Mouse (Mus musculus): ENCODE data around the gene Gria4. TPM values are rescaled to one million over a fixed set of nuclear protein-coding genes. Genes with fewer than 3 reads are reported as not detected.

The Gria4 gene
- polyA plus RNA-seq, 1 experiment = 1.0 TPM

DNA sequence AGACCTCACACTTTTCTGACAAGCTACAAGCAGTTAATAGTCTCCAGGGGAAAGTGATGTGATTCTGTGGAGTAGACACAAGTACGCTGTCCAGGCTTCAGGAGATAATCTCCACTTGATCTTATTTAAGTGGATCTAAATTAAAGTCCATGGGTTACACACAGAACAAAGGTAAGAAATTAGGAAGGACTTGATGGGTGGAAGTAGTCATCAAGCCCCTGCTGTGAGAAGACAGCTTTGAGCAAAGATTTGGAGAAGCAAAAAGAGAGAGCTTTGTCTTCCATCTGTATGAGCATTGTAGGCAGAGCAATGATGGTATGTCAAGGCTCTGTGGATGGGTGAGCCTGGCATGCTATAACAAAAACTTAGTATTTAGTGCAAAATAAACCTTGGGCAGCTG is 141.7 kb downstream of the Gria4 start:
- H3K36me3 ChIP-seq (ENCODE audit: control insufficient read depth, insufficient read depth, low read length) = no peaks in the 10 kb centered on the region
- no peaks in the 10 kb centered on the region for H3K4me1 ChIP-seq (ENCODE audit: control insufficient read depth, insufficient read depth, low read length)
- no peak overlapping the region for H3K27ac ChIP-seq (ENCODE audit: insufficient read depth, low read depth, low read length)
- TF ChIP-seq CTCF (conservative IDR thresholded peaks at IDR 0.05; ENCODE audit: insufficient read depth, insufficient read length, low read depth, low read length) (no peak), POLR2A (IDR thresholded peaks at IDR 0.05; ENCODE audit: low read depth, low read length) (no peak)
- H3K27me3 ChIP-seq (replicated peaks; ENCODE audit: control insufficient read depth, insufficient read depth, low read length) = no peaks in the 10 kb centered on the region
- WGBS = 88% methylated on average over 1 of the region's 1 CpGs
- no peak overlapping the region for H3K4me3 ChIP-seq (ENCODE audit: insufficient read depth, low read depth, low read length)
- no peak for DNase-seq

DNA sequence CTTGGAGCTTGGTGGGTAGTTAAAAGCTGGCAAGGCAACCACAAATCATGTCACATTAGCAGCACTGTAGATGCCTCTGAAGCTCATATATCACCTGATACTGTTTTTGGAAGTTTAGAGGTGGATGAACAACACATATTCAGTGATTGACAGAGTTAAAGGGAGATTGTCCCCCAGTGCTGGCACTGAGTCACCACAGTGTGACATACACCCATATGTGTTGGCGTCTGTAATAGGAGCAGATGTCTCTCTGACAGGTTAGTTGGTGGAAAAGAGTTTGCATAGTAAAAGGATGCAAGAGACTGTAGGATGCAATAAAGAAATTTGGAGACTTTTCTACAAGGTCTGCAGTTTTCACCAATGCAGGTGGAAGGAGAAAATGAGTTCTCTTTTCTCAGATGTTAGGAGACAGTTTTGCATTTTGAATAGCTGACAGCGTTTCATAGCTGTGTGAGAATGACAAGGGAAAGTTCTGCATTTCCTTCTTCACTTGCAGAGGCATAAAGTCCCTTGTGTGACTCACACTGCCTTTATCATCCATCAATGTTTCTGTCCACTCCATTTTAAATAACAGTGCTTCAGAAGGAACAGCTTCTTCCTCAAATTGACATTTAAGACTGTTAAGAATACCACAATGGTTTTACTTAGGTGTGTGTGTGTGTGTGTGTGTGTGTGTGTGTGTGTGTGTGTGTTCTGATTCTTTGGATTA is 156.7 kb downstream of the Gria4 start:
- WGBS = 40% methylated on average over 2 of the region's 2 CpGs
- Histone ChIP-seq H3K27ac (ENCODE audit: insufficient read depth, low read depth, low read length) (no peak overlapping the region), H3K4me3 (ENCODE audit: insufficient read depth, low read depth, low read length) (no peak overlapping the region), H3K27me3 (replicated peaks; ENCODE audit: control insufficient read depth, insufficient read depth, low read length) (no peaks in the 10 kb centered on the region), H3K4me1 (ENCODE audit: control insufficient read depth, insufficient read depth, low read length) (no peaks in the 10 kb centered on the region), H3K36me3 (ENCODE audit: control insufficient read depth, insufficient read depth, low read length) (no peaks in the 10 kb centered on the region)
- no peak for TF ChIP-seq POLR2A (IDR thresholded peaks at IDR 0.05; ENCODE audit: low read depth, low read length)
- no peak for TF ChIP-seq CTCF (conservative IDR thresholded peaks at IDR 0.05; ENCODE audit: insufficient read depth, insufficient read length, low read depth, low read length)
- DNase-seq = no peak

DNA sequence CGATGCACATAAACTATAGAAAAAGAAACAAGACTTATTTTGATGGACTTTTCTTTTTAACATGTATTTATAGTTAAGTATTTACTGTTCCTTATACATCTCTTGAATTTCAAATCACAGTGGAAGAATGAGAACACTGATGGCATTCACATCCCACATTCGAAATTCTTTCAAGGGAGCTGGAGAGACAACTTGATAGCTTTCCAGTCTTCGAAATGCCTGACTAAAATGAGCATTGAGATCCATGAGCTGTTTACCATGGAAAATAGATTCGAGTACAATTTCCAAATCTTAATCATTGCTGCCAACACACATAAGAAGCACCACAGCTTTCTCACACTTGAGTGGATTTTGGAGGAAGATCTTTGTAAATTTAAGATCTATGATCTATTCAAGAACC is 164.1 kb downstream of the Gria4 start:
- Histone ChIP-seq H3K36me3 (ENCODE audit: control insufficient read depth, insufficient read depth, low read length) (no peaks in the 10 kb centered on the region), H3K27ac (ENCODE audit: insufficient read depth, low read depth, low read length) (no peak overlapping the region), H3K4me3 (ENCODE audit: insufficient read depth, low read depth, low read length) (no peak overlapping the region), H3K27me3 (replicated peaks; ENCODE audit: control insufficient read depth, insufficient read depth, low read length) (no peaks in the 10 kb centered on the region), H3K4me1 (ENCODE audit: control insufficient read depth, insufficient read depth, low read length) (no peaks in the 10 kb centered on the region)
- DNase-seq = no peak
- 76% methylated on average over 4 of the region's 4 CpGs for WGBS
- TF ChIP-seq CTCF (conservative IDR thresholded peaks at IDR 0.05; ENCODE audit: insufficient read depth, insufficient read length, low read depth, low read length) (no peak), POLR2A (IDR thresholded peaks at IDR 0.05; ENCODE audit: low read depth, low read length) (no peak)

DNA sequence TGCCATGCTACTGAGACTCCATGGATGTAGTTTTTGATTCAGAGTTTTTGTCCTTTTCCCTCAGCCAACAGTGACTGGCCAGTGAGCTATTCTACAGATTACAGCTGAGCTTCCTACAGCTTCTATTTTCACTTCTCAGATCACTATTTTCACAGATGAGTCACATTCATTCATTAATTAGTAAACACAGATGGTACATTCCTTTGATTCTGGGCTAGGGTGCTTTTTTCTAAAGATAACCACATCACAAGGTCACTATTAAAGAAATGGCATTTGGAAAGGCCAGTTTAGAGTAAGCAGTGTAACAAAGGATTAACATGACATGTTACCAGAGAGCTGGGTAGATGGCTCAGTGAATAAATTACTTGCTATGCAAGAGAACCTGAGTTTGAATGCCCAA is 180.7 kb downstream of the Gria4 start:
- no peaks in the 10 kb centered on the region for H3K4me1 ChIP-seq (ENCODE audit: control insufficient read depth, insufficient read depth, low read length)
- TF ChIP-seq CTCF (conservative IDR thresholded peaks at IDR 0.05; ENCODE audit: insufficient read depth, insufficient read length, low read depth, low read length) (no peak), POLR2A (IDR thresholded peaks at IDR 0.05; ENCODE audit: low read depth, low read length) (no peak)
- H3K27me3 ChIP-seq (replicated peaks; ENCODE audit: control insufficient read depth, insufficient read depth, low read length) = no peaks in the 10 kb centered on the region
- H3K4me3 ChIP-seq (ENCODE audit: insufficient read depth, low read depth, low read length) = no peak overlapping the region
- no peak overlapping the region for H3K27ac ChIP-seq (ENCODE audit: insufficient read depth, low read depth, low read length)
- no peaks in the 10 kb centered on the region for H3K36me3 ChIP-seq (ENCODE audit: control insufficient read depth, insufficient read depth, low read length)
- DNase-seq = no peak

DNA sequence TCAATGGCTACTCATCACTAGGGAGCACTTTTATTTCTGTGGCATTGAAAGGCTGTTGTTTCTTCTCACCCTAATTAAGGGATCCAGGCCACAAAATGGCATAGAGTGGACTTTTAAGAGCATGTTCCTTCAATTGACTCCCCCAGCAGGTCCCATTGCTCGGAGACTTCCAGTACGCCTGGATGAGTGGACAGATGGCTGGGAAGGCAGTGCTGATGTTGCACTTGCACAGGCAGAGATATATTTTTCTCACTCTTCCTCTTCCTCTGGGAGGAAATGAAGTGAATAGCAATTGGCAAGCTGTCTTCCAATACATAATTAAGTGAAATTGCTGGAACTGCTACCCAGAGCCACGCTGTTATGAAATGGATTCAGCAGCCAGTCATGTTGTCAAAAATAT is 190.7 kb downstream of the Gria4 start:
- H3K4me3 ChIP-seq (ENCODE audit: insufficient read depth, low read depth, low read length) = no peak overlapping the region
- no peak overlapping the region for H3K27ac ChIP-seq (ENCODE audit: insufficient read depth, low read depth, low read length)
- no peaks in the 10 kb centered on the region for H3K36me3 ChIP-seq (ENCODE audit: control insufficient read depth, insufficient read depth, low read length)
- no peaks in the 10 kb centered on the region for H3K4me1 ChIP-seq (ENCODE audit: control insufficient read depth, insufficient read depth, low read length)
- WGBS = 61% methylated on average over 3 of the region's 3 CpGs
- DNase-seq = no peak
- no peaks in the 10 kb centered on the region for H3K27me3 ChIP-seq (replicated peaks; ENCODE audit: control insufficient read depth, insufficient read depth, low read length)
- no peak for TF ChIP-seq POLR2A (IDR thresholded peaks at IDR 0.05; ENCODE audit: low read depth, low read length)
- no peak for TF ChIP-seq CTCF (conservative IDR thresholded peaks at IDR 0.05; ENCODE audit: insufficient read depth, insufficient read length, low read depth, low read length)

DNA sequence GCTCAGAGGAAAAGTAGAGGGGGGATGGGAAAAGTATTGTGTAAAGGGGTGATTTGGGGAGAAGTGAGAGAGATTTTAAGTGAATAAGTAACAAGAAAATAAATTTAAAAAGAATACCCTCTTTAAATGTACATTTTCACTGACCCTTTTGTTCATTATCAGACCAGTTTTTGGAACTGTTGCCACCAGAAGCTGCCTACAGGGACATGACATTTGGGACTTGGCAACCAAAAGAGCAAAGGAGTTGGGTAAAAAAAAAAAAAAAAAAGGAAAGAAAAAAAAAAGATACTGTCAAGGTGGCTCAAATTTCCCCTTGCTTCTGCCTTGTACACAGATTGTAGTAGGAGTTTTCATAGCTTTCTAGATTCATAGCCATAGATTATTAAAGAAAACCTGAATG is 191.8 kb downstream of the Gria4 start:
- Histone ChIP-seq H3K4me1 (ENCODE audit: control insufficient read depth, insufficient read depth, low read length) (no peaks in the 10 kb centered on the region), H3K36me3 (ENCODE audit: control insufficient read depth, insufficient read depth, low read length) (no peaks in the 10 kb centered on the region), H3K27me3 (replicated peaks; ENCODE audit: control insufficient read depth, insufficient read depth, low read length) (no peaks in the 10 kb centered on the region), H3K4me3 (ENCODE audit: insufficient read depth, low read depth, low read length) (no peak overlapping the region), H3K27ac (ENCODE audit: insufficient read depth, low read depth, low read length) (no peak overlapping the region)
- DNase-seq = no peak
- TF ChIP-seq CTCF (conservative IDR thresholded peaks at IDR 0.05; ENCODE audit: insufficient read depth, insufficient read length, low read depth, low read length) (no peak), POLR2A (IDR thresholded peaks at IDR 0.05; ENCODE audit: low read depth, low read length) (no peak)

DNA sequence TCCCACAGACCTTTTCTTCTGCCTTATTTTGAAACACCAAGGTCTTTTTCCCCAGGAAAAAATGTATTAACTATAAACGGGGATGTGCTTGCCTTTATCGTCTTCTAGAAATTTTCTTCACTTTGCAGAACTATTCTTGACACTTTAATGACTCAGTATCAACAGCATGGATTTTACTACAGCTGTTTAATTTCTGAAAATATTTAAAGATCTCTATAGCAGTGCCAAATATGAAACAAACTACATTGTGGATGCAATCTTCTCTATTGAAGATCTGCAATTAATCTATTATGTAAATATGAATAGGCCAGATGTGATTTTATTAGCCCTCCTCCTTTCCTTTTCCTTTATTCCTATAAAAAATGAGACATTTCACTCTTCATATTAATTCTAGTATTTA is 194.2 kb downstream of the Gria4 start:
- H3K27ac ChIP-seq (ENCODE audit: insufficient read depth, low read depth, low read length) = no peak overlapping the region
- no peaks in the 10 kb centered on the region for H3K4me1 ChIP-seq (ENCODE audit: control insufficient read depth, insufficient read depth, low read length)
- WGBS = 76% methylated on average over 2 of the region's 2 CpGs
- TF ChIP-seq CTCF (conservative IDR thresholded peaks at IDR 0.05; ENCODE audit: insufficient read depth, insufficient read length, low read depth, low read length) = no peak
- TF ChIP-seq POLR2A (IDR thresholded peaks at IDR 0.05; ENCODE audit: low read depth, low read length) = no peak
- no peak overlapping the region for H3K4me3 ChIP-seq (ENCODE audit: insufficient read depth, low read depth, low read length)
- no peaks in the 10 kb centered on the region for H3K36me3 ChIP-seq (ENCODE audit: control insufficient read depth, insufficient read depth, low read length)
- DNase-seq = no peak
- no peaks in the 10 kb centered on the region for H3K27me3 ChIP-seq (replicated peaks; ENCODE audit: control insufficient read depth, insufficient read depth, low read length)
